Mouse (Mus musculus) lung, postnatal 10 days (tissue): ENCODE data around the gene Uggt1.

ENCODE experiments used
- DNase-seq: peaks from one replicate; pipeline ENCODE4 v3.0.0; 2021

Uggt1 gene

DNA sequence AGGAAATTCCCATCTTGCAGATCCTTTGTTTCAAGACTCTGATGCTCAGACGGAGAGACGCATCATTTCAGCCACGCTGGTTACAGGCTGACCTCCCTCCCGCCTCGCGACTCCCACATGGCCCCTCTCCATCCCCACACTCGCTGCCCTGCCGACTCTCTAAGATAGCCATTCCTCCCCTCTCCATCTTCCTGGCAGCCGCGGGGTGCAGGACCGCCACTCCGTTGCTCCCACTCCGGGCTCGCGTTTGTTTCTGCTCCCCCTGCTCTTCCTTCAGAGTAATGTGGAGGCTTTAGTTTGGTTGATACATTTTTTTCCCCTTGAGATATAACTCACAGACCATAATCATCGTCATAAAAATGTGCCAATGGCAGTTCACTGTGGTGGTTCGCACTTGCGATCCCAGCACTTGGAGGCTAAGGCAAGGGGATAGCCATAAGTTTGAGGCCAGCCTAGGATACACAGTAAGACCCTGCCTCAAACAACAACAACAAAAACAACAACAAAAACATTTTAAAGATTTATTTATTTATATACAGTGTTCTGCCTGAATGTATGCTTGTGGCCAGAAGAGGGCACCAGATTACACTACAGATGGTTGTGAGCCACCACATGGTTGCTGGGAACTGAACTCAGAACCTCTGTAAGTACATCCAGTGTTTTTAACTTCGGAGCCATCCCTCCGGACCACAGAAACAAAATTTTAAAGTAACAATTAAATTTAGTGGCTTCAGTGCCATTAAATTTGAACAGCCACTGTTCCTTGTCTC is 11.5 kb upstream of the Uggt1 start:
- DNase-seq = no peak

DNA sequence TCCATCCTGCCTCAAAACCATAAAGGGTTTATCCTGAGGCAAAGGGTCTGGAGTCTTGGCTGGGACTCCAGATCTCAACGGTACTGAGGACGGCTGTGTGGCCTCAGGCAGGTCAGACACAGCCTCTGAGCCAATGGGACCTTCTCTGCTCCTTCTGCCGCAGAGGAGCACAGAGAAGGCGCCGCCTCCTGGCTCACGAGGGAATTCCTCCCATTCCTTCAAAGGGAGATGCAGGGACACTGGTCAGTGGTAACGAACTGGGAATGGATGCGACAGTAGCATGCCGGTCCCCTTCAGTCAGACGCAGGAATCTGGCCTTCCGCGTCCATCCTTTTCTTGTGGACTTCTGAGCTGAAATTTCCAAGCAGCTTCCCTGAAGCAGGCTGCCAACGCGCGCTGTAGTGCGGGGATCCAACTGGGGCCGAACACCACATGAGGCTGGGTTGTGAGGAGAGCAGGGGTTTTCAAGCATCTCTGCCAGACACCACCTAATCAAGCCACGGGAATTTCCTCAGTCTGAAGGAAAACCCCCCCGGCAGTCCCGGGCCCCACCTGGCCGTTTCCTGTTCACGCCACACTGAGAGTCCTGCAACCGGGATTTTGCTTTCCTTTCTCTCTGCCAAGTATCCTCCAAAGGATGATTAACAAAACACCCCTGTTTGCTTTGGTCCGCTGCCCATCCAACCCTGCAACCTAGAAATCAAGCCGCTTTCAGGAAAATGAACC is 10.3 kb upstream of the Uggt1 start:
- DNase-seq = peak; percentile 68

DNA sequence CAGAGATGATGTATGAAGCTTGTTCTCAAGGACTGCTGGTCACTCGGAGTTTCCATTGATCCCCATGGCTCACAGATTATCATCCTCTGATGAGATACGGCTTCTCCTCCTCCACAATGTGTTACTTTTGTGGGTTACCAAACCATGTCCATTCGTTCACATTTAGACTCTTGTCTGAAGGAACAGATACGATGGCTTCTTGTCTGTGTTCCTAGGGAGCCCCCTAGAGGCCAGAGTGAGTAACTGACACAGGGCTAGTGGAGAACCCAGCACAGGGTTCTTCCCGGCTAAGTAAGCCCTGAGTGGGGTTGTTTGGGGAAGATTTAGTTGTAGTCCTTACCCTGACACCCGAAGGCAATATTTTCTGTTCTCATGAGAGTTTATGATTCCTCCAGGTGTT is 8.3 kb upstream of the Uggt1 start:
- DNase-seq = peak; percentile 88

DNA sequence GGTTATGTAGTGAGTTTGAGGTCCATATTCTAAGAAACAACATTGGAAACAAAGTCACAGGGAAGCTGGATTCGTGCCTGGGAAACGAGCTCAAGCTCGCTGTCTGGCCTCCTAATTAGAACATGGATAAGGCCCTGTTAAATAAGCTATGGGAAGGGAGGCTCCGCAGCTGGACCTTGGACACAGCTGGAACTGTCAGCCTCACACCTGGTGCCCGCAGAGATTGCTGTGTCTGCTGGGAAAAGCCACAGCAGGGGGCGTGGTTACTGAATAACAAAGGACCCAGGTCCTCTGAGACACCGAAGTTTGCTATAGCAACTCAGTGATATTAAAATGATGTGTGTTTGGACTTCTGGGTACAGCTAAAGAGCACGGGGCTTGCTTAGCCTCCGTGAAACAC is 6.9 kb upstream of the Uggt1 start:
- DNase-seq = no peak

DNA sequence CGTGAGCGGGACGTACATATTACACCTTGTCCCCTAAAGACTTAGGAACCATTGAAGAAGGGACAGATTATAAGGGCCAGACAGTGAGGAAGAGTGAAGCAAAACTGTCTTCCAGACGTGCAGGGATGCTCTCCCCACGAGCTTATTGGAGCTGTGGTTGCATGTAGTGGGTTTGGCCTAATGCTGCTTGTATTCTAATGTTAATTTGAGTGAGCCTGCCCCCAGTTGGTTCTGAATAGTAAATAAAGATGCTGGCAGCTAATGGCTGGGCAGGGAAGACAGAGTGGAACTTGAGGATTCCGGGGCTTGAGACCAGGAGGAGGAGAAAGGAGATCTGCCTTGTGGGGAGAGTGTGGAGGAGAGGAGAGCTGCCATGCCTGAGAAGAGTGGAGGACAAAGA is 2.2 kb upstream of the Uggt1 start:
- no peak for DNase-seq

DNA sequence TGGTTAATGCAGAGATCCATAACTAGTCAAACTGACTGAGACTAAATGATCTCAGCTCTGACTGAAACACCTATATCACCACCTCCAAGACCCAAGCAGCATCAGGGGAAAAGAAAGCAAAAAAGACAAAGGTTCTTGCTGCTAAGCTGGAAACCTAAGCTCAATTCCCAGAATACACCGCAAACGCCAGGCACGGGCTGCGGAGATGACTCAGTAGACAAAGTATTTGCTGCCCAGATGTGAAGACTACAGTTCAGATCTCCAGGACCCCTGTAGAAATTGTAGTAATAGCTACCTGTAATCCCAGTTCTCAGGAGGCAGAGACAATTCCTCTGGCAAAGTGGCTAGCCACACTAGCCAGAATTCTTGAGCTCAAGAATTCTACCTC is 302 bp upstream of the Uggt1 start:
- no peak for DNase-seq

DNA sequence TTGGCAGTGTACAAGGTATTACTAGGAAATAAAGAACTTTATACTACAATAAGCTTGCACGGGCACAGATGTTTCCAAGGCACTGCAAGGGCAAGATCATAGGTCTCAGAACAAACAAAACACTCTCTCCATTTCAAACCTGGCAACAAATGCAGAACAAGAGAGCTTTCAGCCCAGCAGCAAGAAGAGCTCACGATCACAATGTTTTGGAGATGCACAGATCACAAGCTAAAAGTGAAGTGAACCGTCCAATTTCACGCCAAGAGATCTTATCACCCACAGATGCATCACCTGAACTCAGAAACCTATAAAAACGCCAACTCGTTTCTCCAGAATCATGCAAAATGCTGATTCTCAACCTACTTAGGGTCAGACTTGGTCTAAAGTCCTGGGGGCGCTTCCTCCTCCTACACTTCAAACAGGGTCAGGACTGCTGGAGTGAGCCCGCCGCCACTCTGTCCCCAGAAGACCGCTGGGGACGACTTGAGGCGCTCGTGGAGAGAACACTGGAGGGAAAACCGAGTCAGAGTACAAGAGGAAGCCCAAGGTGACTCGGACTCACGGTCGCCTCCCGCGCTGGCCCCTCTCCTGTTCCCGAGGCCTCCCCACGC is 968 bp downstream of the Uggt1 start:
- DNase-seq = no peak

DNA sequence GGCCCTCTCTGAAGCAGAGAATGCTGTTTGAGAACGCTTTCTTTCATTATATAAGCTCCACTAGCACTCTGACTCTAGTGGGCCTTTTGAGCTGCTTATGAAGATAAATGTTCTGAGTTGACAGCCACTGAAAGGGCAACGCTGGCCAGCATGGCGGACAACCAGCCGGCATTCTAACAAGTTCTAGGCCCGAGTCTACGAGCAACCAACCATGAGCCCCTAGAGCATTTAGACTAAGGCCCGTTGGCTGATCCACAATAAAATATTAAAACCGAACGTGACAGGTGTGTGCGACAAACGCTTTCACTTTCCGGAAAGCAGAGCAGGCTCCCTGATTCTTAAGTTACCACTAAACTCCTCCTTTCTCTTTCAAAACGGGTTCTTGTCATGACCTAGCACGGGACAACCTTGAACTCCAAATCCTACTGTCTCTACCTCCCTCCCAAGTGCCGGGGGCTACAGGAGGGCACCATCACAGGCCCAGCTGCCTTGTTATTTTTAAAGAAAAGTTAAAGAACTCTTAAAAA is 2.6 kb downstream of the Uggt1 start:
- DNase-seq = no peak

DNA sequence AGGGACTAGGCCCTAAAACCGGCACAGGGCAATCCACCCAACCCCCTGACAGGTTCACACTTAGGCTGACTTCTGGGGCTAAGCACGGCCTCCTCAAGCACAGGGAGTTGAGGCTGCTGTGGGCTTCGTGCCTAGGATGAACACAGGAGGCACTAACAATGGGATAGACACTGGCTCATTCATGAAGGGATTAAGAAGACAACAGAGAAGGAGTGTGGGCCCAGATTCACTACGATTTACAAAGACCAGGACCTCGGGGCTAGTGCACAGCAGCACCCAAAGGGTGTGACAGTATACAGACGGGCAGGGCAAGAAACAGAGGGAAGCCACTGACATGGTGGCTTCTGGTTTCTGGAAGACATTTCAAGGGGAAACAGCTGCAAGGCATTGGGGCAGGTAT is 4.3 kb downstream of the Uggt1 start:
- DNase-seq = no peak

DNA sequence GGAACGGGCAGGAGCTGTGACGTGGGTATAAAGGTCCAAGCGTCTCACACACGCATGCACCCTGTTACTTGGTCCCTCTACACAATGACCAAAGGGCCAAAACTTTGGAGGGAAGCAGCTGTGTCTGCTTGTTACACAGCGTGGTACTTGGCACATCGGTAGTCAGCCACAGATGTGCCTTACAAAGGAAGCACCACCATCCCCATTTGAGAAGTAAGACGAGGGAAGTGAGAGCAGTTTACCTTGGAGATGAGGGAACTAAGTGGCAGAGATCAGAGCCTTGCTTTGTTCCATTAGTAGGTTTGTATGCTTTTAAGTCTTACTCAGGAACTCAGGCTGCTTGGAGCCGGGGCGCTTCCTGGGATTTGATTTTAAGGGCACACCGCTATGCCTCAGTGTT is 5.1 kb downstream of the Uggt1 start:
- no peak for DNase-seq

DNA sequence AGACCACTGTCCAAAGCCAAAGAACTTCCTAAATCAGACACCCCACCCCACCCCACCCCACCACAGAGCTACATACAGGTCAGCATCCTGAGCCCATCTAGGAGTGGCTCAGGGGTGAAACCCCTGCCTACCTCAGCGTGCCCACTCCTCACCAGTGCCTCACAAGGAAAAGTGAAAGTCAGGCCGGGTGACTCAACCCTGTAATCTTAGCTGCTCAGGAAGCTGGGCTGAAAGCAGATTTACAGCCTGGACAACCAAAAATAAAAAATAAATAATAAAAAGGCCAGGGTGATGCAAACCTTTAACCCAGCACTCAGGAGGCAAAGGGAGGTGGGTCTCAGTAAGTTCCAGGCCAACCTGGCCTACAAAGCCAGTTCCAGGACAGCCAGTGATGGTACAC is 8.7 kb downstream of the Uggt1 start:
- no peak for DNase-seq

DNA sequence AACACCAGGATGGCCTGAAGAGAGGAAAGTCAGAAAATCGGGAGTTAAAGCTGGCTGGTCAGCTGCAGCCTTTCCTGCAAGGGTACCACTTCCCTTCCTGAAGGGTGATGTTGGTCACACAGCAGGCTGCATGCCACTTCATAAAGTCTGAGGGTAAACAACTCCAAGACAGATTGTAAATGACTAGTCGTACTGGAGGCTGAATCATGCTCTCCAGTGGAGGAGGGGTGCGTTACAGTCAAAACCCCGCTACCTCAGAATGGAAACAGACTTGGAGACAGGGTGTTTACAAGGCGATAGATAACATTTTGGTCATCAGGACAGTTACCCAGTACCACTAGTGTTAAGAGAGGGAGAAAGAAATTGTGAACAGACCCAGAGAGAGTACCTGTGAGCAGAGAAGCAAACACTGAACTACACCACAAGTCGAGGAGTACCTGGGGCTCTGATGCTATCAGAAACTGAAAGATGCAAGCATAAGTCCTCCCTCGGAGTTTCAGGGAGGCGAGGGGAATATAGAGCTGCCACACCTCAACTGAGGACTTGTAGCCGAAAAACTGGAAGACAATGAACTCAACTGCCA is 9.4 kb downstream of the Uggt1 start:
- DNase-seq = no peak

DNA sequence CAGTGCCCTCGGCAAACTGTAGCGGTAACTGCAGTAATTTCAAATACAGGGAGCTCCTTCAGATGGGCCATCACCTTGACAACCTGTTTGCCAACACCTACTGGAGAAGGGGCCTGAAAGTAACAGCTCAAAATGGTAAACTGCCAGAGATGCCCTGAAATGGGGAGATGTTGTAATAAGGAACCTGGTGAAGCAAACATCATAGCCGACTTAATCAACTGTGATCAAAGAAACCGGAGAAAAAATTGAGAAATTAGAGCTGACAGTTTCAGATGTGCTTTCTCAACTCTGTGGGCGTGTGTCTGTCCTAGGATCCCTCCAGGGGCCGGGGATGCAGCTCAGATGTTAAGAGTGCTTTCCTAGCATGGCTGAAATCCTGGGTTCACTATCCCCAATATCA is 11.3 kb downstream of the Uggt1 start:
- DNase-seq = no peak

DNA sequence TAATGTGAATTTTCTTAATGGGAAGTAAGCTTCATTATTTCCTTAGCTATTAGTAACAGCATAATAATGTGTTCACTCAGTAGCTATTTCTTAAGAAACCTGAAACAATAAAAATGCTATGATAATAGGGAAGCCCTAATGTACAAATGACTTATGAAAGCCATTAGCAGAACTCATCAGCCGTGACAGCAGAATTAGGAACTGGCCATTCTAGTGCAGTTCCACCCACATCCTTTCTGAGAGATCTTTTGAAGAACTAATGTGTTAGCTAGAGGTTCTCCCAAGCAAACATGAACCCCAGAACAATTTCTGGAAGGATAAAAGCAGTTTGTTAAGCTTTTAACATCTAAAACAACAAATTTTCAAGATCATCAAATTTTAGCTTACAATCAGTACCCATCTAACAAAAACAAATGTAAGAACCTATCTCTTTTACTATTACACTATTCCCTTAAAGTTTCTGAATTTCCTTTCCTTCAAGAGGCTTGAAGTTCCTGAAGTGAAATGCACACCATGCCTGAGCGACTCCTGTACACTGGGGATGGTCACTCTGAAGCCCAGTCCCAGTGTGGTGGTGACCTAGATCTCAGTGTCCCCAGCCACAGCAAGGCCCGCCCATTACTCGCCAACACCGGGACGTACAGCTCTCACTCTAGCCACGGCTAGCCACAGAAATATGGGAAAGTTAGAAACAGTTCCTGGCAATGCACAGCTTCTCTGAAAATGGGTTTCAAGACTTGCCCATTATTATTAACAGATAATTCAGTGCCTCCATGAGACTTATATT is 13.4 kb downstream of the Uggt1 start:
- DNase-seq = no peak

DNA sequence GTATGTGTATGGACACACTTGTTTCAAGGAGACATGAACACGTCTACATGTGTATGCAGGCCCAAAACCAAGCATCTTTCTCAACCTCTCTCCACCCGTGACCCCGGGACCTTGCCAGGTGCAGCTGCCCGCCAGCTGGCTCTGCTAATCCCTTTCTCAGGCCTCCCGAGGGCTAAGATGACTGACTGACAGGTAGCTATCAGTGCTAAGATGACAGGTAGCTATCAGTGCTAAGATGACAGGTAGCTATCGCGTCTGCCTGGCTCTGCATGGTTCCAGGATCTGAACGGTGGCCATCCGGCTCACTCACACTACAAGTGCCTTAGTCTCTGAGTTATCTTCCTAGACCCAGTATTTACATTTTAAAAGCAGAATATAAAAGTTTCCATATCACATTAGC is 16.1 kb downstream of the Uggt1 start:
- DNase-seq = no peak

DNA sequence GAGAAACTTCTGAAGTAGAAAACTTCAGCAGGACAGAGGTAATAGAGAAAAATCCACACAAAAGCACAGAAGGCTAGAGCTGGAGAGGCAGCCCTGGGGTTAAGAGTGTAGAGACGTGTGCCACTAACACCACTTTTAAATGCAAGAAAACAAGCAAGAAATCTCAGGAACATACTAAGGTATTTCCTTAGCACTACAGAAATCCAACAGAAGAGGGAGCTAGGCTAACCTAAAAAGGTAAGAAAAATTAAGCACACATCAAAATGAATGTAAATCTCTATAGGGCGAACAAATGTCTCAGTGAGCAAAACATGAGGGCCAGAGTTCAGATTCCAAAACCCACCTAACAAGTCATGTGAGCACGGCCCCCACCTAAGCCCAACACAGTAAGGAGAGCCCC is 19.9 kb downstream of the Uggt1 start:
- DNase-seq = no peak

DNA sequence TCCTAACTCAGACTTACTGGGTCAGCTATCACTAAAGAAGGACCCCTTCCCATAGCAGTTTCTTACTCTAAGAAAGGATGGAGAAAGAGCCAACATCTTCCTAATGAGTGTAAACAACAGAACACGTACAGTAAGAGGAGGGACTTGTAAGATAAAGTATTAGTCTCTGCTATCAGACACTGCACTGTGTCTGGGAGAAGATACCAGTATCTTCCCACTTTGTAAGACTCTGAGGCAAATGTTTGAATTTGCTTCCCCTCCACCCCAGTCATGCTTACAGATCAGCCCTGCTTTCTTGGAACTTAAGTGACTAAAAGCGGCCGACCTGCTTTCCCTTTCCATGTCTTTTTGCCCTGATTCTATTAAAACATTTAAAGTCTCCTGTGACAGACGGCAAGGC is 30.2 kb downstream of the Uggt1 start:
- no peak for DNase-seq

DNA sequence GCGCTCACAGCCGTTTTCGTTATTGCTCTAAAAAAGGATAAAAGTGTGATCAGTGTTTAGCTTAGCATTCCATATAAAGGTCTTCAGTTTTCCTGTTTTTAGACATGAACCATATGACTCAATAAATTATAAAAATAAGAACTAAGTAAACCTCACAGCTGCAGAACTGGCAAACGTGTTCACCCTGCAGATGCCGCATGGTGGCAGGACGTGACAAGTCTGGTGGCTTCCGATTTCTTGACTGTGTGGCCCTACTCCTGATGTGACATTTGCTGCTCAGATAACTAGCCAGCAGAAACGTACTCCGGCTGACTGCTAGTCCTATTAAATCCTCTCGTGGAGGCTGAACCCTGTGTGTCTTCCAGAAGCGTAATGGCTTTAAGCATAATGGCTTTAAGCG is 42.8 kb downstream of the Uggt1 start:
- no peak for DNase-seq

DNA sequence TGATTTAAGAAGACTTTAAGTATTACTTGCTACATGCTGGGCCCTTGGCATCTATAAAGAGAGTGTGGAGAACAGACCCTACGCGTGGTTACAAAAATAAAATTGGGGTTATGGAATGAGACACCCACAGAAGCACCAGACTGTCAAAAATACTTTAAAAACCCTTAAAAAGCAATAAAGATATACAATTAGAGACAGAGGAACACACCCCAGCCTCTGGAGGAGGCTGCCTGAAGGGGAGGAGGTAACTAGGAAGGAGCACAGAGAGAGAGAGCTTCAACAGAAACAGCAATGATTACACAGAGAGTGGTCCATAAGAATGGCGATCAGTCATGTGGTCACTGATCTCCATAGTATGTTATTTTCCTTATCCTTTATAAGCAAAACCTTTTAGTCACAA is 50.0 kb downstream of the Uggt1 start:
- DNase-seq = no peak

DNA sequence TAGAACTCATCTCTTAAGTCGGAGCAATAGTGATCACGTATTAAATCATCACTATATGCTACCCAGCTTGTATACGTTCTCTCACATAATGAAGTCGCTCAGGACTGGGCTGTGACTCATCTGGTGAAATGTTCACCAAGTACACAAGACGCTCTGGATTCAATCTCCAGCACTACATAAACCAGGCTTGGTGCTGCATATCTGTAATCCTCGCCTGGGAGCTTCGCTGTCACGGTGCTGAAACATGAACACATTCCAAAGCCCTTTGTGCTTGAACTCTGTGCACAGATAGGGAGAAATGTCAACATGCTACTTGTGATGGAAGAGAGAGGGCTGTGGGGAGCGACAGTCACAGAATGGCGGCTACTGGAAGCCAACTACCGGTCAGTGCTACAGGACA is 52.6 kb downstream of the Uggt1 start:
- DNase-seq = peak; percentile 7

DNA sequence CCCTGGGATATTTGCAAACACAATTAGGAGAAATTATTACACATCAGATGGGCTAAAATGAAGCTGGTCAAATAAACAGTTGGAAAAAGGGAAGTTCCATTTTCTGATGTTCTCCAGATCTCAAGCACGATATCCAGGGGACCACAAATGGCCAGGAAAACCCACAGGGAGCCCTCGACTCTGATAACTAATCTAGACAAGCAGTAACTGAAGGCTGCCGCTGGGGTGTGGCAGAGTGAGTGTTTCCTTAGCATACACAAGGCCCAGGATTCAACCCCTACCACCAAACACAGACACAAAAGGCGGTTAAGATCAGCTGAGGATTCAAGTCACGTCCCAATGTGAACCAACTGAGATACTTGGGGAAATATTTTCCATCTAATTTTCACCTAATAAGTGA is 64.5 kb downstream of the Uggt1 start:
- no peak for DNase-seq

DNA sequence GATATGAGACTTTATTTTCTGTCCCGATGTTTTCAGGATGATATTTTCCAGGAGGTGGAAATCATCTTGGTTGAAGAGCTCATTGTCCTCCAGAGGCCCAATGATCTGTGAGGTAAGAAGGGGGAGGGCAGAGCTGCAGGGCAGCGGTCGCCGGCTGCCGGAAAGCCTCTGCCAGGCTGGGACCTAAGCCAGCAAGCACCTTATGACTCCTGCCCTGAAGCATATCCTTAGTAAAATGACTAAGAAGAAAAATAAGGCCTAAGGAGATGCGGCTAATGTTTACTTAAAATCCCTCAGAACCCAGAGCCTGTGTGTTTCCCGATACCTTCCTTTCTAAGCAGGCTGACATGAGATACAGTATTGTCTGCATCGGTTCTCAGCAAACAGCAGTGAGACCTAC is 71.1 kb downstream of the Uggt1 start:
- no peak for DNase-seq

DNA sequence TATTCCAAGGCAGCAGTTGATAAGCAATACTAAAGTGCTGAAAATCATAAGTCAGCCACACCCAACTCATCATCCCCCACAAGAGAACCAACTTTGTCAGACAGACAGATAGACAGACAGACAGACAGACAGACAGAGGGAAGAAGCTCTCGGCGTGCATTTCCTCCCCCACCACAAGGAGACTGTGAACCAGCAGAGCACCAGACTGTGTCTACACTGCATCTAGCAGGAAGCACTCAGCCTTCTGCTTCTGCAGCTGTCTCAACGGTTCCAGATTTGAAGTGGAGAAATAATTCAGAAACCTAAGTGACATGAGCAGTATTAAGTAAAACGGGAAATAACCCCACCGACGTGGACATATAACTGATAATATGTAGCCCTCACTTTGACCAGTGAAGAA is 71.6 kb downstream of the Uggt1 start:
- DNase-seq = no peak
